Mouse (Mus musculus): Measurements from ENCODE around the gene Adgrf3.

DNA sequence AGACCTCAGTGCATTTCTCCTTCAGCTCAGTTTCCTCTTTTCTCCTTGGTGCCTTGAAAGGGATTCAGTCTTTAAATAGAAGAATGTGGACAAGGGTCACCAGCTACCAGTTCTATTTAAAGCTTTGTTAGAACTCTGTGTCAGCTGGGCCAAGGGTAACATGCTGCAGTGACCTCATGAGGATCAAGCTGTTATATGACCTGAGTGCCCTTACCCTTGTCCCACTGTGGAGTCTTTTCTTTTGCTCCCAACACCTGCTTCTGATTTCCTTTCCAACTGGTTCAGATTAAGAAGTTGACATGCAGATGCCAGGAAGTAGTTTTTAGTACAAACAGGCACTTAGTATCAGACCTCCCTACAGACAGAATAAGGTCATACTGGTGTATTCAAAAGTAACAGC lies 33.4 kb downstream of the Adgrf3 start:
- TF ChIP-seq GATA2 (IDR thresholded peaks at IDR 0.05; ENCODE audit: borderline replicate concordance, low read depth, low read length) (no peak), CTCF (IDR thresholded peaks at IDR 0.05; ENCODE audit: low read depth, low read length) (no peak), TAL1 (conservative IDR thresholded peaks at IDR 0.05; ENCODE audit: low read depth, low read length) (no peak)

Data from G1E (cell line).